Mouse (Mus musculus) heart, embryonic 16.5 days (tissue): Measurements from ENCODE around the gene Tpst1. TPM values are rescaled to one million over a fixed set of nuclear protein-coding genes. Genes with fewer than 3 reads are reported as not detected.
"Not testable (repeated sequence)": the region's sequence is repeated elsewhere in the genome, so short reads cannot be mapped to it uniquely, and the experiment has no call there.

Experiments
- ATAC-seq: fragments of 200-750 bp; cut with Nextera tagmentation; replicated peaks from 2 replicates; pipeline ENCODE4 v1.8.0; 2017; ENCODE audit warnings: moderate number of reproducible peaks; ENCODE audit not compliant: insufficient read depth, low FRiP score; ENCODE audit errors: extremely low read depth
- H3K27ac ChIP-seq: fragments of 300-500 bp; sonication (generic); 2 replicates; pipeline ENCODE4 v1.5.1; 2014; ENCODE audit warnings: mild to moderate bottlenecking, low read length, control low read depth, moderate library complexity
- H3K27me3 ChIP-seq: fragments of 300-500 bp; sonication (generic); 2 replicates; pipeline ENCODE4 v1.6.1; 2014; ENCODE audit warnings: low read length, mixed read lengths; ENCODE audit not compliant: control insufficient read depth, insufficient read depth
- H3K36me3 ChIP-seq: fragments of 300-500 bp; sonication (generic); 2 replicates; pipeline ENCODE4 v1.6.1; 2014; ENCODE audit not compliant: control insufficient read depth, insufficient read depth
- H3K4me1 ChIP-seq: fragments of 300-500 bp; sonication (generic); 2 replicates; pipeline ENCODE4 v1.6.1; 2014; ENCODE audit warnings: low read length, mixed read lengths; ENCODE audit not compliant: control insufficient read depth, insufficient read depth
- H3K4me2 ChIP-seq: fragments of 300-500 bp; sonication (generic); 2 replicates; pipeline ENCODE4 v1.6.1; 2014; ENCODE audit warnings: low read depth, mild to moderate bottlenecking, control low read depth, low read length
- H3K4me3 ChIP-seq: fragments of 300-500 bp; sonication (generic); 2 replicates; pipeline ENCODE4 v1.5.1; 2014; ENCODE audit warnings: mild to moderate bottlenecking, control low read depth, low read length
- H3K9ac ChIP-seq: fragments of 300-500 bp; sonication (generic); 2 replicates; pipeline ENCODE4 v1.6.1; 2014; ENCODE audit warnings: low read length, control low read depth
- H3K9me3 ChIP-seq: fragments of 300-500 bp; sonication (generic); replicated peaks from 2 replicates; pipeline ENCODE4 v1.6.1; 2016; ENCODE audit warnings: low read length; ENCODE audit not compliant: control insufficient read depth
- WGBS: fragments of 180-500 bp; shearing (Covaris S2); extraction: QIAGEN DNeasy Blood & Tissue Kit; methylation state at CpG from one replicate; pipeline ENCODE4 v1.1.7; 2014; 5-methylcytosine and 5-hydroxymethylcytosine counted together
- polyA plus RNA-seq: library from polyadenylated mRNA; unstranded; fragments of >200 nt; fragmentation: Nextera tagmentation; extraction: Ambion mirVana; gene quantifications from 2 replicates; pipeline ENCODE4 v1.2.1, GENCODE M21; 2015

Tpst1 gene
- polyA plus RNA-seq, result 26.5 and 27.6 TPM in 2 replicates

- WGBS, result 89% methylated on average over 6 of the region's 6 CpGs
- Histone ChIP-seq H3K9ac (no peak within 1 kb of the TSS), H3K4me3 (no peak within 1 kb of the TSS), H3K4me2 (no peak within 1 kb of the TSS), H3K27me3 (peaks cover 11% of the 10 kb centered on the region), H3K27ac (no peak within 1 kb of the TSS), H3K4me1 (no peaks in the 10 kb centered on the region), H3K36me3 (no peaks in the 10 kb centered on the region), H3K9me3 (peaks cover 3% of the 10 kb centered on the region; the same call in 1 of the 2 replicates)
- no peak for ATAC-seq
These were observed at the start of gene Tpst1 for GRCm38 (mm10) chr5:130073026-130073425. TSS of gene Tpst1 (plus strand) at chr5:130073326.

GRCm38 (mm10) chr5:130023767-130024539 is 49.2 kb upstream of the Tpst1 start:
- H3K27me3 ChIP-seq, result 0 out of 2 replicates have a peak, but pooled peaks cover 3% of the 10 kb centered on the region
- H3K27ac ChIP-seq, result peak overlapping the region; percentile 71
- peak; percentile 89 for ATAC-seq

GRCm38 (mm10) chr5:130027134-130027533 is 46.0 kb upstream of the Tpst1 start:
- Histone ChIP-seq H3K4me1 (peaks cover 5% of the 10 kb centered on the region), H3K36me3 (no peaks in the 10 kb centered on the region), H3K4me3 (no peak overlapping the region), H3K9ac (no peak overlapping the region), H3K9me3 (no peaks in the 10 kb centered on the region), H3K27me3 (0 out of 2 replicates have a peak, but pooled peaks cover 3% of the 10 kb centered on the region), H3K27ac (no peak overlapping the region), H3K4me2 (no peak overlapping the region)
- no peak for ATAC-seq
- WGBS, result 71% methylated on average over 5 of the region's 5 CpGs

More at GRCm38 (mm10) chr5:130023767-130024539, 49.2 kb upstream of the Tpst1 start:
- H3K36me3 ChIP-seq, result no peaks in the 10 kb centered on the region
- H3K4me3 ChIP-seq, result peak overlapping the region; percentile 77
- peak overlapping the region; percentile 77 for H3K9ac ChIP-seq
- H3K4me1 ChIP-seq, result peaks cover 3% of the 10 kb centered on the region; the same call in 1 of the 2 replicates
- H3K4me2 ChIP-seq, result peak overlapping the region; percentile 92
- no peaks in the 10 kb centered on the region for H3K9me3 ChIP-seq
- WGBS, result under 1% methylated on average over 32 of the region's 32 CpGs

GRCm38 (mm10) chr5:130027696-130028095 is 45.4 kb upstream of the Tpst1 start:
- 0 out of 2 replicates have a peak, but pooled peaks cover 3% of the 10 kb centered on the region for H3K27me3 ChIP-seq
- no peaks in the 10 kb centered on the region for H3K36me3 ChIP-seq
- H3K4me1 ChIP-seq, result peaks cover 5% of the 10 kb centered on the region
- no peak overlapping the region for H3K4me2 ChIP-seq
- no peak for ATAC-seq
- H3K4me3 ChIP-seq, result no peak overlapping the region
- WGBS, result 80% methylated on average over 7 of the region's 7 CpGs
- no peak overlapping the region for H3K9ac ChIP-seq
- no peaks in the 10 kb centered on the region for H3K9me3 ChIP-seq
- no peak overlapping the region for H3K27ac ChIP-seq

GRCm38 (mm10) chr5:130029142-130029897 is 43.8 kb upstream of the Tpst1 start, which contains the start of the genes Asl and Crcp:
TSS of gene Asl (minus strand) at chr5:130029247.
TSS of gene Crcp (plus strand) at chr5:130029290.
- H3K27me3 ChIP-seq, result 0 out of 2 replicates have a peak, but pooled peaks cover 3% of the 10 kb centered on the region

GRCm38 (mm10) chr5:130031410-130032390 is 41.4 kb upstream of the Tpst1 start:
- H3K4me2 ChIP-seq, result no peak overlapping the region
- H3K27ac ChIP-seq, result no peak overlapping the region
- peaks cover 9% of the 10 kb centered on the region; the same call in 1 of the 2 replicates for H3K36me3 ChIP-seq
- H3K9me3 ChIP-seq, result no peaks in the 10 kb centered on the region
- H3K27me3 ChIP-seq, result 0 out of 2 replicates have a peak, but pooled peaks cover 3% of the 10 kb centered on the region
- no peak for ATAC-seq
- peaks cover 3% of the 10 kb centered on the region; the same call in 1 of the 2 replicates for H3K4me1 ChIP-seq
- H3K4me3 ChIP-seq, result no peak overlapping the region
- no peak overlapping the region for H3K9ac ChIP-seq
- 92% methylated on average over 19 of the region's 19 CpGs for WGBS

More at GRCm38 (mm10) chr5:130029142-130029897, 43.8 kb upstream of the Tpst1 start, which contains the start of the genes Asl and Crcp:
- Histone ChIP-seq H3K4me2 (peak within 1 kb of the TSS; percentile 76), H3K9me3 (no peaks in the 10 kb centered on the region), H3K27ac (peak within 1 kb of the TSS; percentile 94), H3K4me3 (peak within 1 kb of the TSS; percentile 89), H3K4me1 (peaks cover 3% of the 10 kb centered on the region), H3K9ac (peak within 1 kb of the TSS; percentile 90), H3K36me3 (no peaks in the 10 kb centered on the region)
- 1% methylated on average over 51 of the region's 51 CpGs for WGBS
- peak; percentile 84 for ATAC-seq

- no peak for ATAC-seq
- H3K9ac ChIP-seq, result no peak overlapping the region
- no peaks in the 10 kb centered on the region for H3K27me3 ChIP-seq
- H3K36me3 ChIP-seq, result peaks cover 9% of the 10 kb centered on the region; the same call in 1 of the 2 replicates
- no peak overlapping the region for H3K27ac ChIP-seq
- no peaks in the 10 kb centered on the region for H3K9me3 ChIP-seq
- peaks cover 6% of the 10 kb centered on the region; the same call in 1 of the 2 replicates for H3K4me1 ChIP-seq
- no peak overlapping the region for H3K4me3 ChIP-seq
- WGBS, result 66% methylated on average over 2 of the region's 2 CpGs
- H3K4me2 ChIP-seq, result no peak overlapping the region
These were observed 39.3 kb upstream of the Tpst1 start for GRCm38 (mm10) chr5:130033869-130034268.

GRCm38 (mm10) chr5:130036300-130036699 is 36.8 kb upstream of the Tpst1 start:
- not testable (repeated sequence) for H3K4me1 ChIP-seq, H3K9ac ChIP-seq, H3K9me3 ChIP-seq, H3K27ac ChIP-seq, H3K4me2 ChIP-seq, H3K27me3 ChIP-seq, ATAC-seq, H3K4me3 ChIP-seq
- H3K36me3 ChIP-seq, result peaks cover 18% of the 10 kb centered on the region
- WGBS, result 78% methylated on average over 2 of the region's 2 CpGs
